17 mouse cellular contexts compared by ENCODE assay signal in the genomic region with DNA sequence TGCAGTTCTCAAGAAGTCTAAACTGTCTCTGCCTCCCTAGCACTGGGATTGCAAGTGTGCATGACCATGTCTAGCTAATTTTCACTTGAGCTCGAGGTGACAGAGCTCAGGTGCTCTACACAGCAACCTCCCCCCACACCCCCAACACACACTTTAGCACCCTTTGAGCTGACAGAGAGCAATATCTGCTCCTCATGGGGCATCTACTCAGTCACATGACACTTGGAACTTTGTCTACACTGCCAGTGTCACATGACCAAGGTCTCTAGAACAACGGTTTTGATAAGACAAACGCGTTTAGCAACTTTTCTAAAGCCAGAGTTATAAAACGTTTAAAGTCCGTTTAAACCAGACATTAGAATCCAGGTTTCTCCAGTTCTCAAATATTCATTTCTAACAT.
"Had no signal": no experiment of that assay in that cellular context is flagged by ENCODE, and none has a peak within 500 bp of the region (broad histone marks: within the 10 kb centered on the region; RNA-seq: fewer than 3 reads in every experiment).

No protein-coding gene starts in this region.

- H3K4me2 ChIP-seq: lung, embryonic 14.5 days; midbrain, embryonic 13.5 days; neural tube, embryonic 13.5 days; neural tube, embryonic 15.5 days; stomach, embryonic 15.5 days had no signal

- H3K9ac ChIP-seq: lung, embryonic 14.5 days; midbrain, embryonic 13.5 days; neural tube, embryonic 13.5 days; neural tube, embryonic 15.5 days; stomach, embryonic 15.5 days had no signal

- H3K4me1 ChIP-seq: midbrain, embryonic 10.5 days; midbrain, embryonic 13.5 days; neural tube, embryonic 13.5 days; neural tube, embryonic 15.5 days; stomach, embryonic 15.5 days had no signal

- H3K4me3 ChIP-seq: midbrain, embryonic 10.5 days; midbrain, embryonic 13.5 days; myocyte; neural tube, embryonic 13.5 days; neural tube, embryonic 15.5 days; stomach, embryonic 15.5 days had no signal

- H3K9me3 ChIP-seq: midbrain, embryonic 10.5 days; midbrain, embryonic 13.5 days; neural tube, embryonic 13.5 days; neural tube, embryonic 15.5 days; stomach, embryonic 15.5 days had no signal

- H3K27me3 ChIP-seq: midbrain, embryonic 13.5 days; neural tube, embryonic 13.5 days; neural tube, embryonic 15.5 days; stomach, embryonic 15.5 days had no signal

- H3K36me3 ChIP-seq: midbrain, embryonic 10.5 days; midbrain, embryonic 13.5 days; neural tube, embryonic 13.5 days; neural tube, embryonic 15.5 days; stomach, embryonic 15.5 days had no signal

- DNase-seq: lung, adult 18-20 months; lung, postnatal 10 days; lung, postnatal 4 days; retina, postnatal 1 day; right cerebral cortex, postnatal 14 days; thymus, adult 2 months; thymus, postnatal 25 days; thymus, postnatal 4 days had no signal

- ATAC-seq: midbrain, embryonic 13.5 days; midbrain, embryonic 16.5 days had no signal

- H3K27ac ChIP-seq: midbrain, embryonic 10.5 days; midbrain, embryonic 13.5 days; neural tube, embryonic 13.5 days; neural tube, embryonic 15.5 days; stomach, embryonic 15.5 days; stomach, postnatal 0 days had no signal
